Mouse (Mus musculus) intestine, embryonic 16.5 days (tissue): Measurements from ENCODE around the gene Zfyve19. TPM values are rescaled to one million over a fixed set of nuclear protein-coding genes. Genes with fewer than 3 reads are reported as not detected.

Source experiments
- ATAC-seq: fragments of 200-750 bp; cut with Nextera tagmentation; 2 replicates; pipeline ENCODE4 v1.8.0; 2017; ENCODE audit warnings: moderate TSS enrichment, moderate library complexity
- H3K27ac ChIP-seq: fragments of 300-500 bp; sonication (generic); 2 replicates; pipeline ENCODE4 v1.5.1; 2014; ENCODE audit warnings: mild to moderate bottlenecking, low read length
- H3K27me3 ChIP-seq: fragments of 300-500 bp; sonication (generic); replicated peaks from 2 replicates; pipeline ENCODE4 v1.6.1; 2014; ENCODE audit warnings: low read length, control low read depth, mixed read lengths; ENCODE audit not compliant: control insufficient read depth, insufficient read depth
- H3K36me3 ChIP-seq: fragments of 300-500 bp; sonication (generic); 2 replicates; pipeline ENCODE4 v1.6.1; 2014; ENCODE audit warnings: low read length, control low read depth; ENCODE audit not compliant: control insufficient read depth, insufficient read depth
- H3K4me1 ChIP-seq: fragments of 300-500 bp; sonication (generic); 2 replicates; pipeline ENCODE4 v1.6.1; 2014; ENCODE audit warnings: low read length, control low read depth, mixed read lengths; ENCODE audit not compliant: control insufficient read depth, insufficient read depth
- H3K4me2 ChIP-seq: fragments of 300-500 bp; sonication (generic); 2 replicates; pipeline ENCODE4 v1.6.1; 2014; ENCODE audit warnings: low read depth, low read length, control low read depth
- H3K4me3 ChIP-seq: fragments of 300-500 bp; sonication (generic); 2 replicates; pipeline ENCODE4 v1.5.1; 2014; ENCODE audit warnings: mild to moderate bottlenecking, low read length
- H3K9ac ChIP-seq: fragments of 300-500 bp; sonication (generic); 2 replicates; pipeline ENCODE4 v1.6.1; 2014; ENCODE audit warnings: low read depth, low read length
- H3K9me3 ChIP-seq: fragments of 300-500 bp; sonication (generic); 2 replicates; pipeline ENCODE4 v1.6.1; 2016; ENCODE audit warnings: low read length, control low read depth; ENCODE audit not compliant: control insufficient read depth
- whole genome bisulfite sequencing: fragments of 180-500 bp; shearing (Covaris S2); extraction: QIAGEN DNeasy Blood & Tissue Kit; methylation state at CpG from one replicate; pipeline ENCODE4 v1.1.7; 2014; 5-methylcytosine and 5-hydroxymethylcytosine counted together
- polyA plus RNA-seq: library from polyadenylated mRNA; unstranded; fragments of >200 nt; fragmentation: Nextera tagmentation; extraction: Ambion mirVana; gene quantifications from 2 replicates; pipeline ENCODE4 v1.2.1, GENCODE M21; 2015

Gene Zfyve19
- polyA plus RNA-seq, 1 experiment from 2014 or later, result 69.8 TPM

- 75% methylated on average over 5 of the region's 5 CpGs for WGBS
- Histone ChIP-seq H3K27me3 (no peaks in the 10 kb centered on the region), H3K9ac (no peak overlapping the region), H3K4me3 (no peak overlapping the region), H3K4me1 (peaks cover 7% of the 10 kb centered on the region; the same call in 1 of the 2 replicates), H3K36me3 (no peaks in the 10 kb centered on the region), H3K4me2 (no peak overlapping the region), H3K27ac (no peak overlapping the region), H3K9me3 (no peaks in the 10 kb centered on the region)
- no peak for ATAC-seq
These were observed 17.4 kb upstream of the Zfyve19 start for GRCm38 (mm10) chr2:119190969-119191368.

DNA sequence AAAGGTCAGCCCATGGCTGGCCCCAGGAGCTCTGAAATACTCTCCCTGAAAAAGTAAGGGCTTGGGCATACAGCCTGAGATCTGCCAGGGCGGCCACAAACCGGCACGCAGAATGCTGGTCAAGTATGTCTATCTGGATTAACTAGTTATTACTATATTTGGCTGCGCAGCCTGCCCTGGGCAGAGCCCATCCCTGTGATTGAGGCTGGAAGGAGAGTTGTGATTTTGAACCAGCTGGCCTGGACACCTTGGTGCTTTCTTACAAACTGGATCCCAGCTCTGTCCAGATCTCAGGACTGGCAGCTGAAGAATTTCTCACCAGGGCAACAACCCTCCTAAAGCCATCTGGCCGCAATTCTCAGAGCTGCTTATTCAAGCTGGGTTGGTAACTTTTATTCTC is 14.3 kb upstream of the Zfyve19 start:
- no peak overlapping the region for H3K4me2 ChIP-seq
- no peaks in the 10 kb centered on the region for H3K9me3 ChIP-seq
- no peaks in the 10 kb centered on the region for H3K36me3 ChIP-seq
- no peak overlapping the region for H3K9ac ChIP-seq
- ATAC-seq, result no peak
- 81% methylated on average over 5 of the region's 5 CpGs for WGBS
- no peak overlapping the region for H3K4me3 ChIP-seq
- H3K27me3 ChIP-seq, result no peaks in the 10 kb centered on the region
- H3K4me1 ChIP-seq, result peaks cover 8% of the 10 kb centered on the region; the same call in 1 of the 2 replicates
- H3K27ac ChIP-seq, result no peak overlapping the region

- no peak overlapping the region for H3K27ac ChIP-seq
- WGBS, result 49% methylated on average over 4 of the region's 4 CpGs
- H3K9me3 ChIP-seq, result no peaks in the 10 kb centered on the region
- H3K4me1 ChIP-seq, result 0 out of 2 replicates have a peak, but pooled peaks cover 6% of the 10 kb centered on the region
- no peak overlapping the region for H3K9ac ChIP-seq
- no peak overlapping the region for H3K4me2 ChIP-seq
- no peaks in the 10 kb centered on the region for H3K36me3 ChIP-seq
- H3K27me3 ChIP-seq, result no peaks in the 10 kb centered on the region
- H3K4me3 ChIP-seq, result no peak overlapping the region
- ATAC-seq, result no peak
These were observed 11.9 kb upstream of the Zfyve19 start for GRCm38 (mm10) chr2:119196316-119197108.

DNA sequence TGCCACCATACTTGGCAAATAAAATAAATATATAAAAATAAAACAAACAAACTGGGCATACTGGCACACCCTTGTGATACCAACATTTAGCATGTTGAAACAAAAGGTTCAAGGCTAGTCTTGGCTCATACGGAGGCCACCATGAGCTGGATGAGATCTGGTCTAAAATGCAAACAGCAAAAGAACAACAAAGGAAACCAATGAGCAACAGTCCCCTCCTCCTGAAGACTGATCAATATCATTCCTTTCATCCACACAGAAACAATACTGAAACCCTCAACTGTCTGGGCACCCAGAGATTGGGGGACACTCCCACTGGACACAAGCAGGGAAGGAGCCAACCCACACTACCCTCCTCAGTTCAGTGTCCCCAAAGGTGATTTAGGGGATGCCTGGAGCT is 10.9 kb upstream of the Zfyve19 start:
- H3K9ac ChIP-seq, result no peak overlapping the region
- 0 out of 2 replicates have a peak, but pooled peaks cover 6% of the 10 kb centered on the region for H3K4me1 ChIP-seq
- no peaks in the 10 kb centered on the region for H3K36me3 ChIP-seq
- H3K9me3 ChIP-seq, result no peaks in the 10 kb centered on the region
- H3K4me3 ChIP-seq, result no peak overlapping the region
- H3K27ac ChIP-seq, result no peak overlapping the region
- no peak for ATAC-seq
- H3K4me2 ChIP-seq, result no peak overlapping the region
- 76% methylated on average over 1 of the region's 1 CpGs for WGBS
- no peaks in the 10 kb centered on the region for H3K27me3 ChIP-seq

DNA sequence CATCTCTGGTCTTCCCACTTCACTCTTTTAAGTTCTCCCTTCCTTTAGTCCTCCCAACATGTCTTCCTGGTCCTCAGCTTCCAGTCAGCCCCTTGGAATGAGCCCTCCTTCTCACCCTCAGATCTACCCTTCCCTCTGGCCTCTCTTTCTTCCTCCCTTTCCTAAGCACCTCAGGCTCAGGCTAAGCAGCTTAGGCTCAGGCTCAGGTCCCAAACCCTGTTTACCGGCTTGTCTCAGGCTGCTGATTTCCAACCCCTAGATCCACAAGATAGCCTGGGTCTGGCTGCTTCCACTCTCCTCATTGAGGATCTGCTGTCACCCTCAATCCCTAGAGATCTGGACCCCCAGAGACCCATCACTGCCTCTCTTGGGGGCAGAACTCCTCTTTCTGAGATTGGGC is 10.4 kb upstream of the Zfyve19 start:
- Histone ChIP-seq H3K4me2 (no peak overlapping the region), H3K4me3 (no peak overlapping the region), H3K4me1 (peaks cover 8% of the 10 kb centered on the region; the same call in 1 of the 2 replicates), H3K9ac (no peak overlapping the region), H3K36me3 (no peaks in the 10 kb centered on the region), H3K27ac (no peak overlapping the region), H3K9me3 (no peaks in the 10 kb centered on the region), H3K27me3 (no peaks in the 10 kb centered on the region)
- ATAC-seq, result no peak
- 24% methylated on average over 1 of the region's 1 CpGs for WGBS

DNA sequence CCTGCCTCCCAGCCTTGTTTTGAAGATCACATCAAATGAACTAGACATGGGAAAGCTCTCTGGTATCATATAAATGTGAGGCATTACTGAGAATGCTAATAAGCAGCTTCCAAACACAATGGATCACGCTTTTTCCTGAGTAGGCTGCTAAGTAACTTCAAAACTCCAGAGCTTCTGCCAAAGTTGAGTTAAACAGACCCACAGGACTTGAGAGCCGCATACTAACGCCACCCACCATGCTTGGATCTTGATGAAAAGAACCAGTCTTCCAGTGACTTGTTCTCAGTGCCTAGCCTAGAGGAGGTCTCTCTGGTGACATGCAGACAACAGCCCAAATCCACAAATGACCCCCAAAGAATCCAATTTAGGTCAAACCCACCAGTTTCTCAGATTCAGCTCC is 9.5 kb upstream of the Zfyve19 start:
- Histone ChIP-seq H3K27me3 (no peaks in the 10 kb centered on the region), H3K4me1 (peaks cover 13% of the 10 kb centered on the region), H3K27ac (no peak overlapping the region), H3K9ac (no peak overlapping the region), H3K4me3 (no peak overlapping the region), H3K36me3 (no peaks in the 10 kb centered on the region), H3K4me2 (no peak overlapping the region), H3K9me3 (no peaks in the 10 kb centered on the region)
- ATAC-seq, result no peak
- 67% methylated on average over 3 of the region's 3 CpGs for WGBS

DNA sequence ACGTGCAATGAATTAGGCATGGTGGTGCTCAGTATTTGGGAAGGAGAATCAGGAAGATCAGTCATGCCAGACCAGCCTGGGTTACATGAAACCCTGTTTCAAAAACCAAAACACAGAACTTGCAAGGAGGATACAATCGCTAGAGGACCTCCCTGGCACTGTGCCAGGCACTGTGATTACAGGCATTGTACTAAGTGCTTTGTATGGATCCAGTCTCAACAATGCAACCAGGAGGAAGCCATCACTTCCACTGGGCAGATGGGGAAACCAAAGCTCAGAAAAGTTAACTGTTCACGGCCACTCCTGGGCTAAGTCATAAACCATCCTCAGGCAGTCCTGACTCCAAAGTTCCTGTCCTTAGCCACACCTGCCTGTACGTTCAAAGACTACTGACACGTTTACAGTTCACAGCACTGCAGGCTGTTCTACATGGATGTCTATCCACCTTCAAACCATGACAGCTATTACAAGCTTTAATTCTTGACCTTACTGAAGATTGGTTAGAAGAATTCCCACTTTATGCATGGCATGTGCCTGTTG is 5.4 kb upstream of the Zfyve19 start:
- Histone ChIP-seq H3K4me2 (no peak overlapping the region), H3K4me1 (peaks cover 14% of the 10 kb centered on the region), H3K27me3 (no peaks in the 10 kb centered on the region), H3K9ac (no peak overlapping the region), H3K27ac (peak overlapping the region; percentile 10; the same call in 1 of the 2 replicates), H3K4me3 (no peak overlapping the region), H3K36me3 (no peaks in the 10 kb centered on the region), H3K9me3 (no peaks in the 10 kb centered on the region)
- ATAC-seq, result peak; percentile 79
- WGBS, result 24% methylated on average over 5 of the region's 5 CpGs

- Histone ChIP-seq H3K4me1 (peaks cover 14% of the 10 kb centered on the region), H3K27ac (peak overlapping the region; percentile 14; the same call in 1 of the 2 replicates), H3K9me3 (no peaks in the 10 kb centered on the region), H3K9ac (no peak overlapping the region), H3K36me3 (no peaks in the 10 kb centered on the region), H3K4me2 (no peak overlapping the region), H3K4me3 (no peak overlapping the region), H3K27me3 (no peaks in the 10 kb centered on the region)
- WGBS, result 75% methylated on average over 4 of the region's 4 CpGs
- ATAC-seq, result no peak
These were observed 4.5 kb upstream of the Zfyve19 start for GRCm38 (mm10) chr2:119203871-119204460.

DNA sequence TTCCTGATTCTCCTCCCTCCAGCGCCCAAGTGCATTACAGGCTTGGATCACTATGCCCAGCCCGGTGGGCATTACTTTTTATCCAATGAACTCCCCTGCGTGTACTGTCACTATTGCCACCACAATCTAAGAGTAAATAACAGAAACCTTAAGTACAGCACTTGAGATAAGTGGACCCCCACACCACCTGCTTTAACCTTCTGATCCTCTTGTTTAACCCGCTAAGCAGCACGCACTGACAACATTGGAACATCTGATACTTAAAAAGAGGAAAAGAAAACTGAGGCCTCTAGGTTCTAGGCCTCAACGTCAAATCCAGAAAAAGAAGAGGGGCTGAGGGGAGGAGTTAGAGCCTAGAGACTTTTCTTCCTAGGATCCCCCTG is 465 bp upstream of the Zfyve19 start:
- peak overlapping the region; percentile 88 for H3K9ac ChIP-seq
- no peaks in the 10 kb centered on the region for H3K9me3 ChIP-seq
- H3K27ac ChIP-seq, result peak overlapping the region; percentile 92
- peaks cover 19% of the 10 kb centered on the region for H3K4me1 ChIP-seq
- peak overlapping the region; percentile 90 for H3K4me3 ChIP-seq
- H3K27me3 ChIP-seq, result no peaks in the 10 kb centered on the region
- peaks cover 4% of the 10 kb centered on the region; the same call in 1 of the 2 replicates for H3K36me3 ChIP-seq
- ATAC-seq, result no peak
- H3K4me2 ChIP-seq, result peak overlapping the region; percentile 58
- WGBS, result 12% methylated on average over 6 of the region's 6 CpGs
